Mouse (Mus musculus) intestine, embryonic 15.5 days (tissue): Measurements from ENCODE around the gene Olfr622. TPM values are rescaled to one million over a fixed set of nuclear protein-coding genes. Genes with fewer than 3 reads are reported as not detected.

Experiments
- ATAC-seq: fragments of 200-750 bp; cut with Nextera tagmentation; 2 replicates; pipeline ENCODE4 v1.8.0; 2017; ENCODE audit warnings: moderate TSS enrichment, moderate library complexity
- H3K27ac ChIP-seq: fragments of 300-500 bp; sonication (generic); 2 replicates; pipeline ENCODE4 v1.5.1; 2015; ENCODE audit warnings: mild to moderate bottlenecking, inconsistent platforms
- H3K27me3 ChIP-seq: fragments of 300-500 bp; sonication (generic); replicated peaks from 2 replicates; pipeline ENCODE4 v1.6.1; 2015; ENCODE audit warnings: inconsistent platforms
- H3K36me3 ChIP-seq: fragments of 300-500 bp; sonication (generic); 2 replicates; pipeline ENCODE4 v1.6.1; 2015; ENCODE audit warnings: inconsistent platforms
- H3K4me1 ChIP-seq: fragments of 300-500 bp; sonication (generic); replicated peaks from 2 replicates; pipeline ENCODE4 v1.6.1; 2015; ENCODE audit warnings: inconsistent platforms
- H3K4me2 ChIP-seq: fragments of 300-500 bp; sonication (generic); replicated peaks from 2 replicates; pipeline ENCODE4 v1.6.1; 2015; ENCODE audit warnings: mild to moderate bottlenecking, inconsistent platforms
- H3K4me3 ChIP-seq: fragments of 300-500 bp; sonication (generic); replicated peaks from 2 replicates; pipeline ENCODE4 v1.5.1; 2015; ENCODE audit warnings: inconsistent platforms
- H3K9ac ChIP-seq: fragments of 300-500 bp; sonication (generic); 2 replicates; pipeline ENCODE4 v1.6.1; 2015; ENCODE audit warnings: inconsistent platforms
- H3K9me3 ChIP-seq: fragments of 300-500 bp; sonication (generic); 2 replicates; pipeline ENCODE4 v1.6.1; 2016; ENCODE audit warnings: inconsistent platforms
- WGBS: fragments of 180-500 bp; shearing (Covaris S2); methylation state at CpG from one replicate; pipeline ENCODE4 v1.1.7; 2015; 5-methylcytosine and 5-hydroxymethylcytosine counted together
- polyA plus RNA-seq: library from polyadenylated mRNA; unstranded; fragments of >200 nt; fragmentation: Nextera tagmentation; extraction: Ambion mirVana; gene quantifications from 2 replicates; pipeline ENCODE4 v1.2.1, GENCODE M21; 2015

Gene Olfr622
- not detected in 2 replicates for polyA plus RNA-seq

DNA sequence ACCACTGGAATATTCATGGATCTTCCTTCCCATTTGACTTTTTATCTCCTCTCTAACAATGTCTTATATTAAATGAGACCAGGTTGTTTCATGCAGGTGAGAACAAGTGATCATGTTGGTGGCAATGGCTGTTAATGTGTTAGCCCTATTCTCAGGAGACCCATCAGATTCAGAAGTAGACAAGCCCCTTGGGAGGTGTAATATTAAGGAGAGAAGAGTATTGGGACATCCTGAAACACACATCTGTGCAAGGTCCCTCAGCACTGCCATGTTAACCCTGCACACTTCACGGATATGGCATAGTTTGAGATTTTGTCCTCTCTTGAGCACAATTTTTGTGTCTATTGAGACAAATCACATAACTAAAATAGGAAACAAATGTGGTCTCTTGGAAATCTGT is at the start of gene Olfr622:
Olfr622 (minus strand) TSS at position 101 of the 400 bp plus-strand sequence.
- H3K27ac ChIP-seq, result no peak within 1 kb of the TSS
- H3K4me1 ChIP-seq, result no peaks in the 10 kb centered on the region
- no peak within 1 kb of the TSS for H3K4me2 ChIP-seq
- no peak within 1 kb of the TSS for H3K9ac ChIP-seq
- 78% methylated on average over 1 of the region's 1 CpGs for WGBS
- ATAC-seq, result no peak
- H3K9me3 ChIP-seq, result no peaks in the 10 kb centered on the region
- no peak within 1 kb of the TSS for H3K4me3 ChIP-seq
- H3K36me3 ChIP-seq, result no peaks in the 10 kb centered on the region
- H3K27me3 ChIP-seq, result no peaks in the 10 kb centered on the region

DNA sequence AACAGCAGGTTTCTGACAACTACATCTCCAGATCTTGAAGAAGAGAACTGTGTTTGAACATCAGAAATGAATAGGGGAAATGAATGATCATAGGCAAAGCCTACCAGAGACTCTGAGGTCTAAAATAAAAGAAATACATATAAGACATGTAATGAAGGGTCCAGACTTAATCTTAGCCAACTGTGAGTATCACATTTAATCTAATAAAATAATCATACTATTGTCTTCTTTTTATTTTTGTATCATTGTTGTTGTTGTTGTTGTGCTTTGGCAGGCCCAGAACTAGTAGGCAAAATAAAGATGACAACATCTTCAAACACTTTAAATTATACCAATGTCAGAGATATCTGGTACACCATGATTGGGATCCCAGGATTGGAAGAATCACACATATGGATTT is 39.9 kb upstream of the Olfr622 start, which contains the start of gene Olfr625-ps1:
Olfr625-ps1 (plus strand) TSS at position 301 of the 400 bp plus-strand sequence.
- H3K36me3 ChIP-seq, result no peaks in the 10 kb centered on the region
- H3K9ac ChIP-seq, result no peak within 1 kb of the TSS
- no peaks in the 10 kb centered on the region for H3K27me3 ChIP-seq
- no peak for ATAC-seq
- no peak within 1 kb of the TSS for H3K27ac ChIP-seq
- H3K9me3 ChIP-seq, result no peaks in the 10 kb centered on the region
- H3K4me1 ChIP-seq, result no peaks in the 10 kb centered on the region
- no peak within 1 kb of the TSS for H3K4me3 ChIP-seq
- no peak within 1 kb of the TSS for H3K4me2 ChIP-seq

DNA sequence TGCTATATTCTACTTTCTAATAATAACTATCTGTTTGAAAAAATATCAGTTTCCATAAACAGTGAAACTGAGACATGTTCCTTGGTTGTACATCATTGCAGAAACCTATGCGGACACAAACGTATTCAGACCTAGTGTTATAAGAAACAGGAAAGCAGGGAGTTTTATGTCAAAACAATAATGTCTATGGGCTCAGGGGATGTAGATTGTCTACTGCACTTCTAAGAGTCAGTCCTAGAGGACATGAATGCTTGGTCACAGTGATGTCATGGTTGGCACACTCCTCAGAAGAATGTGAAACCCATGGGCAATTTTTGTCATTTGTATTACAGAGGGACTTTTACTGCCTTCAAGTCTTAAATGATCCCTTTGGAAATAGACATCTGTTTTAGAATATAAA is 28.6 kb upstream of the Olfr622 start, which contains the start of gene Olfr624:
Olfr624 (minus strand) TSS at position 101 of the 400 bp plus-strand sequence.
- Histone ChIP-seq H3K4me2 (no peak within 1 kb of the TSS), H3K36me3 (no peaks in the 10 kb centered on the region), H3K27me3 (no peaks in the 10 kb centered on the region), H3K4me1 (no peaks in the 10 kb centered on the region), H3K9ac (no peak within 1 kb of the TSS), H3K27ac (no peak within 1 kb of the TSS), H3K9me3 (no peaks in the 10 kb centered on the region), H3K4me3 (no peak within 1 kb of the TSS)
- ATAC-seq, result no peak
- WGBS, result 85% methylated on average over 2 of the region's 2 CpGs

DNA sequence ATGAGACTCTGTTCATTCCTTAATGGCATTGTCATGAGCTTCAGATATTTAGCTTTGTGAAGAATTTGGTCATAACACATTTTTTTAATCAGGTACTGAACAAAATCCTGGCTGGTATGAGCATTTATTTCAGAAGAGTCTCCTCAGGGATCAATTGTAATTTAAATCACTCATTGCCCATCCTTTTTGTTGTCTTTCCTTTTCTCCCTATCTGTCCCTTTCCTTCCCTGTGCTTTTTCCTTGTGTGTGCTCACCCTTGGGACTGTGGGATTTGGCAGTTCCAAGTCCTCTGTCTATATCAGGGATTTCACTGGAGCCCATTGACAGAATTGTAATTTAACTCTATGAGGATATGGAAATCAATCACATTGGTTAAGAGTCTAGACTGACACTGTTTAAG is 21.1 kb upstream of the Olfr622 start, which contains the start of gene Olfr623:
Olfr623 (minus strand) TSS at position 101 of the 400 bp plus-strand sequence.
- ATAC-seq, result no peak
- H3K4me2 ChIP-seq, result no peak within 1 kb of the TSS
- no peaks in the 10 kb centered on the region for H3K36me3 ChIP-seq
- no peaks in the 10 kb centered on the region for H3K9me3 ChIP-seq
- H3K27ac ChIP-seq, result no peak within 1 kb of the TSS
- no peak within 1 kb of the TSS for H3K9ac ChIP-seq
- no peaks in the 10 kb centered on the region for H3K27me3 ChIP-seq
- H3K4me3 ChIP-seq, result no peak within 1 kb of the TSS
- H3K4me1 ChIP-seq, result no peaks in the 10 kb centered on the region

DNA sequence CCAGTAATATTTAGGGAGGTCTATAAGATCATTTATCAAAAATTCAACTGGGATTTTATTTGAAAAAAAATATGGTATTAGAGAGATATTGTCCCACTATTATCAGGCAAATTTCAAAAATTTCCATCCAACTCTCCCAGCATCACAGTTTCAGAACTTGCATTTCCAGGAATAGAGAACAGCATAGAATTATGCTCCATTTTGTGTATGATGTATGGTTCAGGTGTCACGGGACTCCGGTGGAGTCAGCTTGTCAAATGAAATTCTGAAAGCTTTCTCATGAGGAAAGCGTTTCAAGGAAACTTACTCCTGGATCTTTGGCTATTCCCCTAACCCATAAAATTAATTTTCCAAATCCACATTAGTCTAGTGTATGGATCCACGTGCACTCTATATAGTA is 1.6 kb upstream of the Olfr622 start:
- no peak overlapping the region for H3K27ac ChIP-seq
- 0 out of 2 replicates have a peak, but pooled peaks have one; percentile 47 for ATAC-seq
- H3K27me3 ChIP-seq, result no peaks in the 10 kb centered on the region
- no peak overlapping the region for H3K4me2 ChIP-seq
- no peaks in the 10 kb centered on the region for H3K9me3 ChIP-seq
- no peak overlapping the region for H3K9ac ChIP-seq
- H3K4me1 ChIP-seq, result no peaks in the 10 kb centered on the region
- H3K36me3 ChIP-seq, result no peaks in the 10 kb centered on the region
- 59% methylated on average over 4 of the region's 4 CpGs for WGBS
- H3K4me3 ChIP-seq, result no peak overlapping the region

DNA sequence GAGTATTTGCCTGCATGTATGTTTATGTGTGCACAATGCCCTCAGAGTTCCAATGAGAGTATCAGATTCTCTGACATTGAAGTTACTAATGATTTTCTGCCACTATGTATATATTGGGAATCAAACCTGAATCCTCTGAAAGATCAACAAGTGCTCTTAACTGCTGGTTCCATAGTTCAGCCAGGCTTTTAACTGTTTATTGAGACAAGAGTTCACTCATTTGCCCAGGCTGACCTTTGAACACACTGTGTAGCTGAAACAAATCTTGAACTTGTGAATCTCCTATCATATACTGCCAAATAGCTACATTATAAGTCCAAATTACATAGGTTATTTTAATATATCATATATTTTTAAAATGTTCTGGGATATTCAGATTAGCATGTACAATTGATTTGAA is 5.7 kb downstream of the Olfr622 start:
- peak; percentile 49 for ATAC-seq
- H3K27me3 ChIP-seq, result no peaks in the 10 kb centered on the region
- no peaks in the 10 kb centered on the region for H3K4me1 ChIP-seq
- H3K27ac ChIP-seq, result no peak overlapping the region
- no peak overlapping the region for H3K9ac ChIP-seq
- no peak overlapping the region for H3K4me3 ChIP-seq
- no peaks in the 10 kb centered on the region for H3K9me3 ChIP-seq
- H3K4me2 ChIP-seq, result no peak overlapping the region
- no peaks in the 10 kb centered on the region for H3K36me3 ChIP-seq

DNA sequence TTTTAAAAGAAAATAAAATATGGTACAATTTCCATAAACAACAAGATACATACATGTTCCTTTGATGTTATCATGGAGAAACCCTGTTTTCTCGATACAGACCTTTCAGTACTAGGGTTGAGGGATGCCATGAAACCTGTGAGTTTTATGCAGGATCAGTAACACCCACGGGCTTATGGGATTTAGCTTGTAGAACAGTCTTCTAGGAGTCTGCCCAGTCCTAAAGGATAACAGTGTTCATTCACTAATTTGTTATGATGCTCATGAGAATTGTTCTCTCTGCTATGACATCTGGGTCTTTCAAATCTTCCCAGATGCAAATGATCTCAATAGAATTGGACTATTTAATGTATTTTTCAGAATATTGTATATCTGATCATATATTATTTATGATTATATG is 30.1 kb downstream of the Olfr622 start, which contains the start of gene Olfr620:
Olfr620 (minus strand) TSS at position 101 of the 400 bp plus-strand sequence.
- 70% methylated on average over 2 of the region's 2 CpGs for WGBS
- ATAC-seq, result no peak
- H3K9me3 ChIP-seq, result no peaks in the 10 kb centered on the region
- no peak within 1 kb of the TSS for H3K4me2 ChIP-seq
- no peak within 1 kb of the TSS for H3K4me3 ChIP-seq
- H3K36me3 ChIP-seq, result no peaks in the 10 kb centered on the region
- H3K4me1 ChIP-seq, result no peaks in the 10 kb centered on the region
- H3K27ac ChIP-seq, result no peak within 1 kb of the TSS
- H3K27me3 ChIP-seq, result no peaks in the 10 kb centered on the region
- H3K9ac ChIP-seq, result no peak within 1 kb of the TSS

DNA sequence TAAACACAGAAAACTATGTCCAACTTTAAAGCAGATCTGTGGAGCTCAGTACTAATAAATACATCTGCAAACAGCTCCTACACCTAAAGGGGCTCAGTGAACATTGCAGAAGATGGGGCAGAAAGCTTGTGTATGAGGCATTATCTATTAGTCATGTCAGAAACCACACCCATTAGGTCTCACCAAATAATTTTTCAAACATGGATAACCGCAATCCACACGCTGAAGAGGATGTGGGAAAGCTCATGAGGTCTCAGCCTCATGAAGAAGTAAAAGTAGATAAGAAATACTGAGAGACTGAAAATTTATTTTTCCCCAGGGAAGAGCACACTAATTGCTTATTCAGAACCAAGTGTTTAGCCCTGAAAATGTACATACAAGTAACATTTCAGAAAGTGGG is 35.1 kb downstream of the Olfr622 start:
- no peak overlapping the region for H3K4me2 ChIP-seq
- WGBS, result 69% methylated on average over 2 of the region's 2 CpGs
- no peaks in the 10 kb centered on the region for H3K36me3 ChIP-seq
- no peak overlapping the region for H3K4me3 ChIP-seq
- no peaks in the 10 kb centered on the region for H3K9me3 ChIP-seq
- ATAC-seq, result no peak
- H3K4me1 ChIP-seq, result no peaks in the 10 kb centered on the region
- H3K27me3 ChIP-seq, result no peaks in the 10 kb centered on the region
- H3K27ac ChIP-seq, result no peak overlapping the region
- H3K9ac ChIP-seq, result no peak overlapping the region

DNA sequence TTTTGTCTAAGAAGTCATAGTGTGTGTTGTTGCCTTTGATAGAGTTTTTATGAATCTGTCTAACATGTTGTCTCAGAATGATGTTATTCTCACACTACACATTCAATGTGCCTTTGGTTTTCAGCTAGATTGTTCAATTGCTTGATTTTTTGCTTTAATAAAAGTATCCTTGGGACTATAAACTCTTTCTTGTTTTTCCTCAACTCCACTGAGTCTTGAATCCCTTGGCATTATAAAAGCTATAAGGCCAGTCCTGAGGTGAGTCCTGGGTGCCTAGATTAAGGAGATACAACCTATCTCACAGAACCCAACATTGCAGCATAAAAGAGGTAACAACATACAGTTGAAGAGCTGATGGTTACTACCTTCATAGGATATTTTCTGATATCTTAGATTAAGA is 42.2 kb downstream of the Olfr622 start, which contains the start of gene Olfr619:
Olfr619 (plus strand) TSS at position 301 of the 400 bp plus-strand sequence.
- H3K9me3 ChIP-seq, result no peaks in the 10 kb centered on the region
- no peak within 1 kb of the TSS for H3K9ac ChIP-seq
- H3K4me3 ChIP-seq, result no peak within 1 kb of the TSS
- ATAC-seq, result no peak
- H3K27ac ChIP-seq, result no peak within 1 kb of the TSS
- no peaks in the 10 kb centered on the region for H3K4me1 ChIP-seq
- no peaks in the 10 kb centered on the region for H3K27me3 ChIP-seq
- H3K36me3 ChIP-seq, result no peaks in the 10 kb centered on the region
- no peak within 1 kb of the TSS for H3K4me2 ChIP-seq

DNA sequence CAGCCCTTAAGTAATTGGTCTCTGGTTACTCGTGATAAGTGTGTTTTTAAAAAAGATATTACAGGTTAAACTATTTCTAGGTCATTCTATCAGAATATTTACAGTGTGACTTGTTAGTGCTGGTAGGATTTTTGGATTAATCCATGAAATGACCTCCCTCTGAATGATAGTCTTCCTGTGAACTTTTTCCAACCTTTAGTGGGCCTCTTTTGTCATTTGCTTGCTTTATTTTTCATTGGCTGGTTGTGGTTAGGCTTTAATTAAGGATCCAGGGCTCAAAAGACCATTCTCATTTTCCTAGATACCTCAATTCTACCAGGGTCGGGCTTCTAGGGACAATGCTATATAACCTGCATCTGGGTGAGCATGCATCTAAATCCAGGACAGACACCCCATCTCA is 52.7 kb downstream of the Olfr622 start, which contains the start of gene Olfr618:
Olfr618 (plus strand) TSS at position 301 of the 400 bp plus-strand sequence.
- 58% methylated on average over 2 of the region's 2 CpGs for WGBS
- ATAC-seq, result no peak

More for the DNA sequence above, 52.7 kb downstream of the Olfr622 start, which contains the start of gene Olfr618:
- Histone ChIP-seq H3K27me3 (no peaks in the 10 kb centered on the region), H3K9ac (no peak within 1 kb of the TSS), H3K4me3 (no peak within 1 kb of the TSS), H3K4me2 (no peak within 1 kb of the TSS), H3K4me1 (no peaks in the 10 kb centered on the region), H3K36me3 (no peaks in the 10 kb centered on the region), H3K9me3 (no peaks in the 10 kb centered on the region), H3K27ac (no peak within 1 kb of the TSS)

Other genes starting within 250 kb of the Olfr622 start
- gene Usp17lc, start 227.6 kb downstream of the Olfr622 start, polyA plus RNA-seq, result not detected in 2 replicates
- not detected in 2 replicates for gene Olfr605, start 197.3 kb downstream of the Olfr622 start, polyA plus RNA-seq
- gene Olfr606, start 193.7 kb downstream of the Olfr622 start, polyA plus RNA-seq, result not detected in 2 replicates
- gene Olfr607, start 178.6 kb downstream of the Olfr622 start, polyA plus RNA-seq, result not detected in 2 replicates
- gene Olfr608, start 172.8 kb downstream of the Olfr622 start, polyA plus RNA-seq, result not detected in 2 replicates
- gene Olfr609, start 144.6 kb downstream of the Olfr622 start, polyA plus RNA-seq, result not detected in 2 replicates
- gene Olfr610, start 130.6 kb downstream of the Olfr622 start, polyA plus RNA-seq, result not detected in 2 replicates
- not detected in 2 replicates for gene Olfr611, start 121.9 kb downstream of the Olfr622 start, polyA plus RNA-seq
- gene Olfr612, start 100.0 kb downstream of the Olfr622 start, polyA plus RNA-seq, result not detected in 2 replicates
- not detected in 2 replicates for gene Olfr613, start 94.6 kb downstream of the Olfr622 start, polyA plus RNA-seq
- gene Olfr615, start 86.6 kb downstream of the Olfr622 start, polyA plus RNA-seq, result not detected in 2 replicates
- gene Olfr616, start 73.6 kb downstream of the Olfr622 start, polyA plus RNA-seq, result not detected in 2 replicates
- not detected in 2 replicates for gene Olfr617, start 69.6 kb downstream of the Olfr622 start, polyA plus RNA-seq
- gene Olfr618, start 52.6 kb downstream of the Olfr622 start, polyA plus RNA-seq, result not detected in 2 replicates
- gene Olfr619, start 42.1 kb downstream of the Olfr622 start, polyA plus RNA-seq, result not detected in 2 replicates
- not detected in 2 replicates for gene Olfr620, start 30.2 kb downstream of the Olfr622 start, polyA plus RNA-seq
- not detected in 2 replicates for gene Olfr623, start 21.0 kb upstream of the Olfr622 start, polyA plus RNA-seq
- 0.03 TPM in 1 of 2 replicates, not detected in the other for gene Olfr624, start 28.5 kb upstream of the Olfr622 start, polyA plus RNA-seq
- not detected in 2 replicates for gene Olfr625-ps1, start 40.0 kb upstream of the Olfr622 start, polyA plus RNA-seq
- gene Olfr243, start 72.0 kb upstream of the Olfr622 start, polyA plus RNA-seq, result not detected in 2 replicates
- gene Olfr628, start 87.7 kb upstream of the Olfr622 start, polyA plus RNA-seq, result not detected in 2 replicates
- gene Olfr629, start 102.2 kb upstream of the Olfr622 start, polyA plus RNA-seq, result not detected in 2 replicates
- not detected in 2 replicates for gene Olfr630, start 114.6 kb upstream of the Olfr622 start, polyA plus RNA-seq
- gene Olfr69, start 128.9 kb upstream of the Olfr622 start, polyA plus RNA-seq, result not detected in 2 replicates
- not detected in 2 replicates for gene Olfr68, start 137.0 kb upstream of the Olfr622 start, polyA plus RNA-seq
- not detected in 2 replicates for gene Olfr67, start 149.1 kb upstream of the Olfr622 start, polyA plus RNA-seq
- gene Hbb-bt, start 171.3 kb upstream of the Olfr622 start, polyA plus RNA-seq, result 2,721 and 2,775 TPM in 2 replicates
- 7,434 and 7,479 TPM in 2 replicates for gene Hbb-bs, start 185.4 kb upstream of the Olfr622 start, polyA plus RNA-seq
- not detected in 2 replicates for gene Hbb-bh2, start 197.8 kb upstream of the Olfr622 start, polyA plus RNA-seq
- 2.0 and 2.2 TPM in 2 replicates for gene Hbb-bh1, start 200.5 kb upstream of the Olfr622 start, polyA plus RNA-seq
- gene Hbb-y, start 210.5 kb upstream of the Olfr622 start, polyA plus RNA-seq, result 165 and 266 TPM in 2 replicates
- not detected in 2 replicates for gene Olfr66, start 243.6 kb upstream of the Olfr622 start, polyA plus RNA-seq